Mouse (Mus musculus) kidney, adult 11 months (tissue): ENCODE results near the gene Aldh18a1.
"Not testable (repeated sequence)": the region's sequence is repeated elsewhere in the genome, so short reads cannot be mapped to it uniquely, and the experiment has no call there.

Experiments used
- DNase-seq: peaks from one replicate; pipeline ENCODE4 v3.0.0; 2022

Gene Aldh18a1

GRCm38 (mm10) chr19:40581662-40582061 is 6.6 kb downstream of the Aldh18a1 start:
- no peak for DNase-seq

- DNase-seq: no peak
Measured at GRCm38 (mm10) chr19:40580902-40581301, 7.4 kb downstream of the Aldh18a1 start.

GRCm38 (mm10) chr19:40575438-40575837 is 12.8 kb downstream of the Aldh18a1 start:
- no peak for DNase-seq

- peak; percentile 81 for DNase-seq
Measured at GRCm38 (mm10) chr19:40570726-40571125, 17.5 kb downstream of the Aldh18a1 start.

- DNase-seq: no peak
Measured at GRCm38 (mm10) chr19:40567616-40568015, 20.6 kb downstream of the Aldh18a1 start.

GRCm38 (mm10) chr19:40563880-40564645 is 24.2 kb downstream of the Aldh18a1 start:
- DNase-seq: no peak

- DNase-seq: not testable (repeated sequence)
Measured at GRCm38 (mm10) chr19:40561521-40561920, 26.7 kb downstream of the Aldh18a1 start.

- no peak for DNase-seq
Measured at GRCm38 (mm10) chr19:40556029-40556428, 32.2 kb downstream of the Aldh18a1 start.

GRCm38 (mm10) chr19:40555136-40555535 is 33.1 kb downstream of the Aldh18a1 start:
- DNase-seq: no peak

GRCm38 (mm10) chr19:40554343-40554742 is 33.9 kb downstream of the Aldh18a1 start:
- DNase-seq: no peak

GRCm38 (mm10) chr19:40553849-40554248 is 34.4 kb downstream of the Aldh18a1 start:
- DNase-seq: no peak

GRCm38 (mm10) chr19:40553014-40553789 is 35.1 kb downstream of the Aldh18a1 start:
- no peak for DNase-seq

GRCm38 (mm10) chr19:40549516-40550135 is 38.6 kb downstream of the Aldh18a1 start:
- no peak for DNase-seq

- DNase-seq: no peak
Measured at GRCm38 (mm10) chr19:40548796-40549515, 39.3 kb downstream of the Aldh18a1 start.

- no peak for DNase-seq
Measured at GRCm38 (mm10) chr19:40548386-40548785, 39.9 kb downstream of the Aldh18a1 start.

- peak; percentile 17 for DNase-seq
Measured at GRCm38 (mm10) chr19:40544856-40545255, 43.4 kb downstream of the Aldh18a1 start.

- DNase-seq: no peak
Measured at GRCm38 (mm10) chr19:40542776-40543175, 45.5 kb downstream of the Aldh18a1 start.

- no peak for DNase-seq
Measured at GRCm38 (mm10) chr19:40536526-40536925, 51.7 kb downstream of the Aldh18a1 start.

GRCm38 (mm10) chr19:40532525-40532924 is 55.7 kb downstream of the Aldh18a1 start:
- no peak for DNase-seq

GRCm38 (mm10) chr19:40530323-40530722 is 57.9 kb downstream of the Aldh18a1 start:
- DNase-seq: no peak

GRCm38 (mm10) chr19:40528254-40528653 is 60.0 kb downstream of the Aldh18a1 start:
- DNase-seq: no peak

- no peak for DNase-seq
Measured at GRCm38 (mm10) chr19:40526367-40527014, 61.8 kb downstream of the Aldh18a1 start.
